Mouse (Mus musculus): ENCODE data around the gene 2900026A02Rik. TPM values are rescaled to one million over a fixed set of nuclear protein-coding genes. Genes with fewer than 3 reads are reported as not detected.
A peak's percentile ranks its signal among the peaks of the same experiment; 100 is the strongest.

The 2900026A02Rik gene
- total and polyA plus RNA-seq, 3 experiments = 18.0 to 21.4 (median 19.2) TPM

DNA sequence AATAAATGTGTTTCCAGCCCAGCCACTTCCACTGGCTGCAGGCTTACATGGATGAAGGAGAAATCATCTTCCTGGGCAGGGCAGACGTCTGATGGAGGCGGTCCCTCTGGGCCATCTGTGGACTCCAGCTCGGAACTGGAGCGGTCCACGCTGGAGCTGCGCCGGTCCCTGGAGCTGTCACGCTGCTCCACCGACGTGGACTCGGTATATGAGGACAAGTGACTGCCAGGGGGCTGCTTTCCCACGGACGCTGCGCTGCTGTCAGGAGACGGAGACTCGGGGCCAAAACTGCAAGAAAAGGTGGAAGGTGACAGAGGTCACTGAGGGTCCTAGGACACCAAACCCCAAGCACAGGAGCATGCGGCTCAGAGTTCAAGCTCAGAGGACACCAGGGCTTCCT is 123.5 kb downstream of the 2900026A02Rik start:
- Histone ChIP-seq H3K9ac (ENCODE audit: low read depth, low read length) (no peak overlapping the region), H3K27ac (no peak overlapping the region), H3K4me3 (no peak overlapping the region), H3K4me1 (ENCODE audit: control insufficient read depth, insufficient read depth, low read length) (0 out of 2 replicates have a peak, but pooled peaks cover 1% of the 10 kb centered on the region), H3K79me2 (replicated peaks; ENCODE audit: control insufficient read depth, insufficient read depth, low read length) (no peaks in the 10 kb centered on the region), H3K36me3 (ENCODE audit: control insufficient read depth, insufficient read depth, low read length) (no peaks in the 10 kb centered on the region), H3K27me3 (ENCODE audit: control insufficient read depth, insufficient read depth, low read length) (no peaks in the 10 kb centered on the region)
- no peak for DNase-seq
- intact Hi-C loops (cut with DNase I) = no loop called here
- TF ChIP-seq POLR2A (IDR thresholded peaks at IDR 0.05; ENCODE audit: insufficient read depth, low read depth, low read length) (no peak), CTCF (IDR thresholded peaks at IDR 0.05) (no peak), EP300 (IDR thresholded peaks at IDR 0.05; ENCODE audit: insufficient read depth, low read depth, low read length) (no peak)
- WGBS = 90% methylated on average over 17 of the region's 17 CpGs

DNA sequence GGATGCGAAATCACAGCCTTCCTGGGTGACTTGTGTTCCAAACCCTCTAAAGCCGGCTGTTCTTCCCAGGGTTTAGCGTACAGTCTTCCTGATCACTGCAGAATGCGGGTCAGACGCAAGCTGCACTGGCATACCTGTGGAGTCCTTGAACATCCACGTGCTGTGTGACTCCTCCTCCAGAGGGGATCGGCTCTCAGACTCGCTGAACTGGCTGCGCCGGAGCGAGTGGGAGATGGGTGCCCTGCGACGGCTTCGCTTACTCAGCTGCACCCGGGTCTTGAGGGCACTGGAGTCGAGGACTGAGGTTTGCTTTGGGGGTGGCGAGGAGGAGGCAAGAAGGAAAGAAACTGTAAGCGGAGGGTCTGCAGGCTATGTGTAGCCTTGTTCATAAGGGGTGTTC is 125.6 kb downstream of the 2900026A02Rik start:
- DNase-seq = no peak
- WGBS = 93% methylated on average over 18 of the region's 18 CpGs
- Histone ChIP-seq H3K36me3 (ENCODE audit: control insufficient read depth, insufficient read depth, low read length) (no peaks in the 10 kb centered on the region), H3K4me3 (no peak overlapping the region), H3K4me1 (ENCODE audit: control insufficient read depth, insufficient read depth, low read length) (no peaks in the 10 kb centered on the region), H3K27ac (no peak overlapping the region), H3K27me3 (ENCODE audit: control insufficient read depth, insufficient read depth, low read length) (no peaks in the 10 kb centered on the region), H3K79me2 (replicated peaks; ENCODE audit: control insufficient read depth, insufficient read depth, low read length) (no peaks in the 10 kb centered on the region), H3K9ac (ENCODE audit: low read depth, low read length) (no peak overlapping the region)
- intact Hi-C loops (cut with DNase I) = no loop called here
- TF ChIP-seq POLR2A (IDR thresholded peaks at IDR 0.05; ENCODE audit: insufficient read depth, low read depth, low read length) (no peak), EP300 (IDR thresholded peaks at IDR 0.05; ENCODE audit: insufficient read depth, low read depth, low read length) (no peak), CTCF (IDR thresholded peaks at IDR 0.05) (no peak)

DNA sequence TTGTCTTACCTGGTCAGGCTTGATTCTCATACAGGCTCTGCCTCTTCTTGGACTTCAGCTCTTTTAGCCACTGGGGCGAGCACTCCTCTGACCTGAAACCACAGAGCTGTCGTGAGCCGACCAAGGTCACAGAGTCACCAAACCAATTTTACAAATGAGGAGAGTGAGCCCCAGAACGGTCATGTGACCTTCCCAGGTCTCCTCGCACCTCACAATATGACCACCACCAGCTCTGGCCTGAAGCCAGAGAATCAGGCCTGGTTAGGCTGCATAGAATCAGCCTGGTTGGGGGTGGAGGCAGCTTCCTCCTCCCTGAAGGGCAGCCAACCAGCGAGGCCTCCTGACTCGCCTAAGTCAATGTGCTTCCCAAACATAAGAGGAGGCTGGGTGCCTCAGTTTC is 128.6 kb downstream of the 2900026A02Rik start:
- Histone ChIP-seq H3K36me3 (ENCODE audit: control insufficient read depth, insufficient read depth, low read length) (no peaks in the 10 kb centered on the region), H3K27ac (no peak overlapping the region), H3K4me3 (no peak overlapping the region), H3K27me3 (ENCODE audit: control insufficient read depth, insufficient read depth, low read length) (no peaks in the 10 kb centered on the region), H3K79me2 (replicated peaks; ENCODE audit: control insufficient read depth, insufficient read depth, low read length) (no peaks in the 10 kb centered on the region), H3K4me1 (ENCODE audit: control insufficient read depth, insufficient read depth, low read length) (no peaks in the 10 kb centered on the region), H3K9ac (ENCODE audit: low read depth, low read length) (no peak overlapping the region)
- intact Hi-C loops (cut with DNase I) = no loop called here
- WGBS = 75% methylated on average over 7 of the region's 7 CpGs
- no peak for DNase-seq
- TF ChIP-seq CTCF (IDR thresholded peaks at IDR 0.05) (no peak), EP300 (IDR thresholded peaks at IDR 0.05; ENCODE audit: insufficient read depth, low read depth, low read length) (no peak), POLR2A (IDR thresholded peaks at IDR 0.05; ENCODE audit: insufficient read depth, low read depth, low read length) (no peak)

DNA sequence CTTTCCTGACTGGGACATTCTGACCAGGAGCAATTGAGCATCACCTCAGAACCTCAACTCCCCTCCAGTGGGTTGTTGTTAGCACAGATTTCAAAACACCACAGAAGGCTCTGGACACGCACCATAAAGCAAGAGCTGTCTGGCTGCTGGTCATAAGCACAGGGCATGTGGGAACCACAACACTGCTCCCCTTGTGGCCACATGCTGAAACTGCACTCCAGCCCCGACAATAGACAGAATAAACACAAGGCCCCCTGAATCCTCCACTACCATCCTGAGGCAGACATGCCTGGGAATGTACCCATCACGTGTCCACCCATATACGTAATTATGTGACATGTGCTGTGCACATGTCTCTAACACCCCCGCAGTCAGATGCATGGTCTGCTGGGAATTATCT is 129.9 kb downstream of the 2900026A02Rik start:
- Histone ChIP-seq H3K9ac (ENCODE audit: low read depth, low read length) (no peak overlapping the region), H3K4me3 (no peak overlapping the region), H3K27ac (no peak overlapping the region), H3K79me2 (replicated peaks; ENCODE audit: control insufficient read depth, insufficient read depth, low read length) (no peaks in the 10 kb centered on the region), H3K4me1 (ENCODE audit: control insufficient read depth, insufficient read depth, low read length) (no peaks in the 10 kb centered on the region), H3K36me3 (ENCODE audit: control insufficient read depth, insufficient read depth, low read length) (no peaks in the 10 kb centered on the region), H3K27me3 (ENCODE audit: control insufficient read depth, insufficient read depth, low read length) (no peaks in the 10 kb centered on the region)
- no peak for DNase-seq
- intact Hi-C loops (cut with DNase I) = no loop called here
- 64% methylated on average over 5 of the region's 5 CpGs for WGBS
- TF ChIP-seq CTCF (IDR thresholded peaks at IDR 0.05) (peak; percentile 83), POLR2A (IDR thresholded peaks at IDR 0.05; ENCODE audit: insufficient read depth, low read depth, low read length) (no peak), EP300 (IDR thresholded peaks at IDR 0.05; ENCODE audit: insufficient read depth, low read depth, low read length) (no peak)

DNA sequence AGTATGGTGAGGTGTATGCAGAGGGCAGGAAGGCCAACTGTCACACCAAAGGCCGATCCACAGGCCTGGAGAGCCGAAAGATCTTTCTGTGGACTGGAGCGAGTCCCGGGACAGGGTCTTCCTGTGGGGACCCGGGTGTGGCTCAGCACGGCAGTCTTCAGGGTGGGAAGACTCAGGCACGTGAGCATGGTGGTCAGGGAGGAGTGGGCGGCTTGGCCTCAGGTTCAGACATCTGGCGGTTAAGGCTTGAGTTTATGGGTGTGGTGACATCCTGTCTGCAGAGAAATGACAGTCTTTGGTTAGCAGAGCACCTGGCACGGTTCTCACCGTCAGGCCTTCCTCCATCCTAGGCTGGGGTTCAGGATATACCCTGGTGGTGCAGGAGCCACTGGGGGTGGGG is 130.3 kb downstream of the 2900026A02Rik start:
- Histone ChIP-seq H3K27me3 (ENCODE audit: control insufficient read depth, insufficient read depth, low read length) (no peaks in the 10 kb centered on the region), H3K4me3 (no peak overlapping the region), H3K9ac (ENCODE audit: low read depth, low read length) (no peak overlapping the region), H3K27ac (no peak overlapping the region), H3K4me1 (ENCODE audit: control insufficient read depth, insufficient read depth, low read length) (no peaks in the 10 kb centered on the region), H3K36me3 (ENCODE audit: control insufficient read depth, insufficient read depth, low read length) (no peaks in the 10 kb centered on the region), H3K79me2 (replicated peaks; ENCODE audit: control insufficient read depth, insufficient read depth, low read length) (no peaks in the 10 kb centered on the region)
- intact Hi-C loops (cut with DNase I) = no loop called here
- WGBS = 57% methylated on average over 11 of the region's 11 CpGs
- no peak for TF ChIP-seq EP300 (IDR thresholded peaks at IDR 0.05; ENCODE audit: insufficient read depth, low read depth, low read length)
- no peak for TF ChIP-seq POLR2A (IDR thresholded peaks at IDR 0.05; ENCODE audit: insufficient read depth, low read depth, low read length)
- no peak for TF ChIP-seq CTCF (IDR thresholded peaks at IDR 0.05)
- no peak for DNase-seq

DNA sequence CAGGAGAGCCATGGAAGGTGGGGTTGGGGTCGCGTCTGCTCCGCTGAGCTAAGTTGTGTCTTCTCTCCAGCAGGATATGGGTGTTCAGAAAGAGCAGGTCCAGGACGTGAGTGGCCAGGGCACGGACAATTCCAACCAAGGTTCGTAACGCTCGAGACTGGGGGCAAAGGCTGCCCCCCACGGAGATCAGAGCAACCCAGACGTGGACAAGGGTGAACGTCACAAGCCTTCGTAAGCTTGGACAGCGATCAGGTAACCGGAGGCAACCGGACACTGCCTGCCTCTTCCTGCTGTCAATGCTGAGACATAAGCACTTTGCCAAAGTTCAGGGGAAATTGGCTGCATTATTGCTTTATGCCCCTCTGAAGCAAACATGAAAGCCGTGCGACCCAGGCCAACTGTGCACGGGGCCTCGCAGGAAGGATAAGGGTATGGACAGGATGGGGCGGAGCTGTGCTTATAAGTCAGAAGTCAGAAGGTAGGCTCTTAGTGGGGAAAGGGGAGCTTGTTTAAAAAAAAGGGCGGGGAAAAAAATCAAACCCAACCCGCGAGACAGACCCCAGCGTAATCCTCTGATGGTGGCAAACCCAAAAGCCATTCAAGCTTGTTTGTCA is 130.9 kb downstream of the 2900026A02Rik start:
- no peak for DNase-seq
- Histone ChIP-seq H3K27me3 (ENCODE audit: control insufficient read depth, insufficient read depth, low read length) (no peaks in the 10 kb centered on the region), H3K9ac (ENCODE audit: low read depth, low read length) (no peak overlapping the region), H3K4me3 (no peak overlapping the region), H3K27ac (no peak overlapping the region), H3K79me2 (replicated peaks; ENCODE audit: control insufficient read depth, insufficient read depth, low read length) (no peaks in the 10 kb centered on the region), H3K36me3 (ENCODE audit: control insufficient read depth, insufficient read depth, low read length) (no peaks in the 10 kb centered on the region), H3K4me1 (ENCODE audit: control insufficient read depth, insufficient read depth, low read length) (no peaks in the 10 kb centered on the region)
- intact Hi-C loops (cut with DNase I) = no loop called here
- TF ChIP-seq EP300 (IDR thresholded peaks at IDR 0.05; ENCODE audit: insufficient read depth, low read depth, low read length) (no peak), POLR2A (IDR thresholded peaks at IDR 0.05; ENCODE audit: insufficient read depth, low read depth, low read length) (no peak), CTCF (IDR thresholded peaks at IDR 0.05) (no peak)
- WGBS = 86% methylated on average over 24 of the region's 24 CpGs

All from heart, adult 2 months (tissue).